Mouse (Mus musculus): ENCODE results near the gene Spry1.

DNA sequence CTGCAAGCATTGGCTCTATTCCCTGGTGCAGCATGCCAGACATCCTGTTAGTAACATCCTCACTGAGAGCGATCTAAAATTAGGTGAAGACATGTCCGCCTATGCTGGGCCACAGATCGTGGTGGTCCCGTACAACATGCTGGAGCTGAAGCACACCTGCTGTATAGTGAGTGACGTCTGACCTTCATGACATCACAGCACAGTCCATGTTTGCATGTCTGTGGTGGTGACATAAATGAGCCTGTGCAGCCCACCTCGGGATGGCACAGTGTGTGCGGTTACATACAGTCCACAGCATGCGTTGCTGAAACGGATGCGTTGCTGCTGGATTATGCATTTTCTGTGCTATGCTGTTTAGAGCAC, 33.9 kb upstream of the Spry1 start:
- TF ChIP-seq GATA1 (IDR thresholded peaks at IDR 0.05; ENCODE audit: low read length), result no peak
- no peak for TF ChIP-seq TAL1 (IDR thresholded peaks at IDR 0.05; ENCODE audit: low read length)

Measured in erythroblast, embryonic 14.5 days (primary cell).